Mouse (Mus musculus) activated CD4-positive, CD25-positive, alpha-beta regulatory T cell, adult 4 months (primary cell): ENCODE data around the gene Abcb10. TPM values are rescaled to one million over a fixed set of nuclear protein-coding genes. Genes with fewer than 3 reads are reported as not detected.
"Not testable (repeated sequence)": the region's sequence is repeated elsewhere in the genome, so short reads cannot be mapped to it uniquely, and the experiment has no call there.

Experiments
- ATAC-seq: one replicate; pipeline ENCODE4 v1.8.0; 2017
- polyA plus RNA-seq, 2 experiments: library from polyadenylated mRNA; unstranded; fragments of 100-300 nt; shearing (Covaris generic); gene quantifications; one replicate each; pipeline ENCODE4 v1.2.1; 2017

Abcb10 gene
- polyA plus RNA-seq, 2 experiments from 2014 or later = 0.69 to 2.0 TPM

- ATAC-seq = no peak
Measured at GRCm38 (mm10) chr8:123980239-123980638, 2.7 kb downstream of the Abcb10 start.

DNA sequence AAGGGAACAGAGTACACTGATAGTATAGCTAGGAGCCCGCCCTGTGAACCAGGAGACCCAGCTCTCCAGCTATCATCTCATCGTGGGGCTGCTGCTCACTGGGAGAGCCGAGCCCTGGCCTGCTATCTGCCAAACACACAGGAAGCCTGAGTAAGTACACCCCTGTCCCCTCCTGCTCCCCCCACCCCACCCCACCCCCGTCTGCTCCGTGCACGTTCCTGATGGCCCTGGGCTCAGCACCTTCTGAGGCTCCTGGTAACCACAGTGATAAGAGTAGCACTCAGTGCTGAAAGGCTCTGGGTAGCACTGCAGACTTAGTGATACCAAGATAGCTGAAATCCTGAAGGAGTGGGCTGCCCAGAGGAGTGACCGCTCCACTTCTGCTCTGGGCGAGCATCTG is 4.0 kb downstream of the Abcb10 start:
- ATAC-seq = no peak

DNA sequence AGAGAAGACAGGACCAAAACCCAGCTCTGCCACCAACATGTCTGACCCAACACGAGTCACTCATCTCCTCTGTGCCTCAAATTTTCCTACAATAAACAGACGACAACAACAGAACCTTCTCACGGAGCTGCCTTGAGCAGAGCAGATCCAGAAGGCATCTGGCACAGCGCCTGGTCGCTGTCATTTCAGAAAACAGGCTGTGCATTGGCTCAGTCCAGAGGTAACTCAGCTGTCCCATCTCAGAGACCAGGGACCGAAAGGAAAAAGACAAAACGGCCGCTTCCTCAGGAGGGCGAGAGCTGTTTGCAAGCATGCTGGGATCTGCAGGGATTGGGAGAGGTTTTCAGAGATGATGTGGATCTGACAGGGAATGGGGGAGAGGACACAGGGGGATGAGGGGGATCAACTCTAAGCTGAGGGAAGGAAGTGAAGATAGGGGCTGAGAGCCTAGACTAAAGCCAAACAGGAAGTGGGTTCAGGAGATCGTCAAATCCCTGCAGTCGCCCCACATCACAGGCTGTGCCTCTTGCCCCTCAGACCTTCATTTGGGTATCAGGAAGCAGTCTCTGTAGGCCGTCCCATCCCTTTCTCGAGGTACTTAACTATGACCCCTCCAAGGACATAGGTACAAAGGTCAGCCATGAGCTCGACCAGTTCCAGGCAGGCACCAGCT is 4.6 kb downstream of the Abcb10 start:
- ATAC-seq = no peak

- ATAC-seq = no peak
Measured at GRCm38 (mm10) chr8:123977499-123977898, 5.4 kb downstream of the Abcb10 start.

- no peak for ATAC-seq
Measured at GRCm38 (mm10) chr8:123973495-123973894, 9.4 kb downstream of the Abcb10 start.

GRCm38 (mm10) chr8:123966896-123967295 is 16.0 kb downstream of the Abcb10 start:
- ATAC-seq = no peak

DNA sequence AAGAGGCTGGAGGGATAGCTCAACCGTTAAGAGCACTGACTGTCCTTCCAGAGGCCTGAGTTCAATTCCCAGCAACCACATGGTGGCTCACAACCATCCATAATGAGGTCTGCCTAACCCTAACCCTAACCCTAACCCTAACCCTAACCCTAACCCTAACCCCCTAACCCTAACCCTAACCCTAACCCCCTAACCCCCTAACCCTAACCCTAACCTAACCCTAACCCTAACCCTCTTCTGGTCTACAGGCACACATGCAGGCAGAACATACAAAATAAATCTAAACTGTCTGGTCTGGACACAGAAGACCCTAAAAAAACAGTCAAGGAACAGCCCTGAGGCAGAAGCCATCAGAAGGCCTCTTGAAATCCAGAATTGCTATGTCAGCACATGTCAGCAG is 21.6 kb downstream of the Abcb10 start:
- no peak for ATAC-seq

GRCm38 (mm10) chr8:123960556-123960955 is 22.4 kb downstream of the Abcb10 start:
- not testable (repeated sequence) for ATAC-seq

DNA sequence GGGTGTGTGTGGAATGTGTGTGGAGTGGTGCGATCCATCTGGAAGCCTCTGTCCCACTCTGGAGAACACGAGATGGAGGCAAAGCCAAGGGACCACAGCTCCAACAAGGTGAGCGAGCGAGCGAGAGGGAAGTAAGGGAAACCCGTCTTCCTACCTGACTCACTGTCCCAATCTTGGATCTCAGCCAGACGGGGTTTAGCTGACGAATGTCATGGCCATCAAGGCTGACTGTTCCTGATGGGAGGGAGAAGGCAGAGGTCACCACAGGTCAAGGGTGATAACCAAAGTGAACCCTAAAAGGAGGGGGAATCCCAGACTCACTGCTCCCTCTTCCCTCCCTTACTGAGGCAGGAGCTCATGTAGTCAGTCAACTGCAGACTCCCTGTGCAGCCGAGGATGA is 22.9 kb downstream of the Abcb10 start:
- no peak for ATAC-seq

DNA sequence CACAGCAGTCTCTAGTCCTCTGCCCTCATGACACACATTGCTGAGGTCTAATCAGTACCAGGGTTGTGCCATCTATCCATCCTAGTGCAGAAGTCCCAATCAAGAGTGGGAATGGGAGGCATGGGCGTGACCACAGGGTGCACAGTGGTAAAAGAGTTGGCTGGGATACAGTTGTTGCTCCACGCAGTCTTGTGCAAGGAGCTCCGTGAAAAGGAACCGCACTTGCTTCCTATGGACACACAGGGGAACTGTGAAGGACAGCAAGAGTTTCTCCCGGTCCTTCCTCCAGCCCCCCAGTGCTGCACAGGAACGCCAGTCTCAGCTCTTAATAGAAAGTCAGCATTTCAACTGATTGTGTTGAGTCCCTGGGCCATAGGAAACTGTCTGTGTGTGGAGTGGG is 23.4 kb downstream of the Abcb10 start:
- ATAC-seq = no peak

- ATAC-seq = no peak
Measured at GRCm38 (mm10) chr8:123958130-123958529, 24.8 kb downstream of the Abcb10 start.

DNA sequence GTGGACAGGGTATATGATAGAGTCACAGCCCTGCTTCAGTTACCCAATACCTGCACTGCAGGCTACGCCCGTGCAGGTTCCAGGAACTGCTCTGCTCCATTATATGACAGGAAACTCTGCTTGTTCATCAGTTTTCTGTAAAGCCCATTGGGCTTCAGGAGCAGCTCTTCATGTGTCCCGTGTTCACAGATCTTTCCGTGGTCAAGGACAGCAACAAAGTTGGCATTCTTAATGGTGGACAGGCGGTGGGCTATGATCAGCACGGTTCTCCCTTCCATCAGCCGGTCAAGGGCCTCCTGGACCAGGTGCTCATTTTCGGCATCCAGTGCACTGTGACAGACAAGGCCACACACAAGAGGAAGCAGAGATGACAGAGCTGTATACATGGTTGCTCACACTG is 28.7 kb downstream of the Abcb10 start:
- no peak for ATAC-seq

DNA sequence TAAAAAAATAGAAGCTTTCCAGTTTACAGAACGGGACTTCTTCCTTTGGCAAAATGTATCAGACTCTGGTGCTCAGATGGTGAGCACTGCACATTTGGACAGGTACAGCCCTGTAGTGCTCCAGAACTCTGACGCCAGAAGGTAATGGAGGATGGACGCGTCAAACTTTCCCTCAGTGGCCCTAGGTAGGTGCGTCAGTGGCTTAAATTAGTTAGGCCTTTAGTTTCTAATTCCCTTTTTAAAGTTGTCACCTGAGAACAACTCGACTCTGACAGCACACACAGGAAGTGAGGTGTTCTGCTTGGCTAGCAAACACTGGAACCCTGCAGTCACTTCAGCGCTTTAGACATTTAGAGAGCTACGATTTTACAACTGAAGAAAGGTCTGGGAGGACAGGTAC is 29.2 kb downstream of the Abcb10 start:
- ATAC-seq = no peak

GRCm38 (mm10) chr8:123950077-123950802 is 32.7 kb downstream of the Abcb10 start:
- ATAC-seq = peak; percentile 58

DNA sequence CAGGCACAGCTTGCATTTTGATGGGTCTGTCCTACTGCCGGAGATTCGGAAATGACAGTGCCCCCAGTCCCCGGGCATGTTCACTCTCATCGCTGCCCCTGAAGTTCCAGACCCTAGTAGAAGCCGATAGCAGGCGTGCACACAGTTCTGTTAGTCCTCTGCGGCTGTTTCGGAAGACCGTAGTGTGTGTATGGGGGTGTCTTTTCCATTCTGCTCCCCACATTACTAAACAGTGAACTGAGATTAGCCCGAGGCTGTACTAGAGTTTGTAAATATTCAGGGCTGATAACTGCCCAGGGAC is 33.3 kb downstream of the Abcb10 start:
- ATAC-seq = peak; percentile 14

DNA sequence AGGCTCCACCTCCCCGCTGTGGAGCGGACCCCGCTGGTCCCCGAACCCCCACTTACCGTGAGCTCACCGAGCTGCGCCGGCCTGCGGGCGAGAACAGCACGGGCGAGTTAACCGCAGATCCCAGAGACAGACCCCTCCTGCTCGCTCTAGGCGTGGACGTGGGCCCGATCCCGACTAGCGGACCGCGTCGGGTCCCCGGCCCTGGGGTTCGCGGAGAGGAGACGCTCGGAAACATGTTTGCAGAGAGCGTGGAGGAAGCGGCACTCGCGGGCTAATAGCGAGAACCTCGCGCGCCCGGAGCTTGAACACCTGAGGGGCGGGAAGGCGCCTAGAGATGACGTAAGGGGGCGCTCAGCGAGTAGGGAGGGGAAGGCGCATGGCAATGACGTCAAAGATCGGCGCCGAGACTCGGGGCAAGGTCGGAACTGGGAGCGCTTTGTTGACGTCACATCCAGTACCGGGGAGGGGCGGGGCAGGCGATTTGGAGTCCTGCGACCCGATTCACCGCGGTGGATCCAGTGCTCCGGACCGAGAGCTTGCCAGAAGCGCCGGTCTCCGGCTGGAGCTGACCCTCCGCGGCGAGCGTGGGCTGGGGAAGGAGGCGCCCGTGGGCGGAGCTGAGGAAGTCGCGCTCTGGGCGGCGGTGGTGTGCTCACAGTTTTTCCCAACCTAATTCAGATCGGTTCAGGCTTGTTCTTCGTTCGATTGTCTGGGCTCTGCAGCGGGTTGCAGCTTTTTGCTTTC is 33.8 kb downstream of the Abcb10 start, which contains the start of gene Nup133:
TSS of gene Nup133 (minus strand) at position 324 of the 744 bp plus-strand sequence.
- peak; percentile 85 for ATAC-seq

DNA sequence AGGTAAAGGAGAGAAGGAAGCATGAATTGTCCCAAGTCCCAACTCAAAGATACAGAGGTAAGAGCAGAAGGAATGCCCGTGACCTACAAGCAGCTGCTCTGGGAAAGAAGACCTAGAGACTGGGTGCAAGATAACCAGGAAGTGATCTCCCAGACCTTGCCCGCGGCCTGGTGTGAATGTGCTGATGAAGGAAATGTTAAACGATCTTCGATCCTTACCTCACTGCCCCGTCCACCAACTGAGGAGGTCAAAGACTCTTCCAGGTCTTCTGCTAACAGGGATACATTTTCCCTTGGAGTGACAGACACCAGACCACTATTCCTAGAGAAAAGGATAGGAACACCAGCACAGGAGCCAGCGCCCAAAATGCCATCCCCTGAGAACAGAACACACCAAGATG is 53.9 kb downstream of the Abcb10 start:
- no peak for ATAC-seq

DNA sequence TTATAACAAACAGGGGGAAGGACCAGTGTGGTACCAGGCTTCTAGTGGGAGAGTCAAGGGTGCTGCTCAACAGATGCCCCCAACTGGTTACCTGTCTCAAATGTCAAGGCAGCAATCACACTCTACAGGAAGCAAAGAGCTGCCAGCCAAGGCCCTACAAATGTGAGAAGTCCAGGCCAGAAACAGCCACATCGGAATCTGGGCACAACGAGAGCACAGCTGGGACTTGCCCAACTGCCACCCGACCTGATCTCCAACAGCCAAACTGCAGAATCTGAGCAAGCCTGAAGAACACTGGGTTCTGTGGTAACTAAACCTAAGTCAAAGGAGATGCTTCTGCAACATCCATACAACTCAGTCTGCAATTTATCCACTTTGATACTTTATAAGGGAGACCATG is 57.3 kb downstream of the Abcb10 start:
- no peak for ATAC-seq

GRCm38 (mm10) chr8:123924719-123925118 is 58.2 kb downstream of the Abcb10 start:
- ATAC-seq = peak; percentile 93

DNA sequence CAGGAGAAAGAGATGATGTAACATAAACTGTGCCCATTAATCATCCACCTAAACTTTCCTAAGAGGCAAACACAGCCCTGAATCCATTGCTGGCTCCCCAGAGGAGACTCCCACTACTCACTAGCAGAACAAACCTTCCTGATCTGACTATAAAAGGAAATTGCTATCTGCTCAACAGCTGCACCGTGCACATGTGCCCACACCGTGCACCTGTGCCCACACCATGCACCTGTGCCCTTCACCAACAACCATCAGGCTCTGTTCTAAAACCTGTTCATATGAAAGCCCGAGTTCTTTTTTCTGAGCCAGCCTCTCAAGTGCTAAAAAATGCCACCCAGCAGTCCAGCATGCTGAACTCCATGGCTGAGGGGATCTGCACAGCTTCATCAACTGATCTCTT is 68.3 kb downstream of the Abcb10 start:
- ATAC-seq = no peak

DNA sequence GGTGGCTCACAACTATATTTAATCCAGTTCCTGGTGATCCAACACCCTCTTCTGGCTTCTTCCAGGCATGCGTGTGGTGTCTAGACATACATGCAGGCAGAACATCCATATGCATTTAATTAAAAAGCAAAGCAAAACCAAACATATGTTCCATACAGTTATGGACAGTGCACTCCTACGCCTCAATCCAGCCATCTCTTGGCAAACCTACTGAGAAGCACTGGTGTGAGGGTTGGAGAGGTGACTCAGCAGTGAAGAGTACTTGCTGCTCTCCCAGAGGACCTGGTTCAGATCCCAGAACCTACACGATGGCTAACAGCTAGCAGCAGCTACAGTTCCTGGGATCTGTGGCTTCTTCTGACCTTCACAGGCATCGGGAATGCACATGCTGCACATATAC is 70.7 kb downstream of the Abcb10 start:
- no peak for ATAC-seq

DNA sequence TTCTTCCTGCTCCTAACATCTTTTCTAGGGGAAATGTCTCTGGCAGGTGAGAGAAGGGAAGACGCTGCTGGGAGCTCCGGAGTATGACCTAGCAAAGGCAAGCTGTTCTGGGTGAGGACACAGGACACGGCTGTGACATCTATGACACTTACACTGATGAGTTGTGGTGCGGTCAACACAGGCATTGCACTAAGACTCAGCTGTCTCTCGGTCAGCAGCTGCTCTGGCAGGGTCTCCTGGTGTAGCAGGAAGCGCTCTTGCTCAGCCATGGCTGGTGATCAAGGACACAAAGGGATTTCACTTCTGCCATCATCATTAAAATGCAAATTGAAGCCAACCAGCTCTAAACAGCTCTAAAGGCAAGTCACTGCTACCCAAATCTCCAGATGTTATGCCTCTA is 75.3 kb downstream of the Abcb10 start:
- no peak for ATAC-seq

DNA sequence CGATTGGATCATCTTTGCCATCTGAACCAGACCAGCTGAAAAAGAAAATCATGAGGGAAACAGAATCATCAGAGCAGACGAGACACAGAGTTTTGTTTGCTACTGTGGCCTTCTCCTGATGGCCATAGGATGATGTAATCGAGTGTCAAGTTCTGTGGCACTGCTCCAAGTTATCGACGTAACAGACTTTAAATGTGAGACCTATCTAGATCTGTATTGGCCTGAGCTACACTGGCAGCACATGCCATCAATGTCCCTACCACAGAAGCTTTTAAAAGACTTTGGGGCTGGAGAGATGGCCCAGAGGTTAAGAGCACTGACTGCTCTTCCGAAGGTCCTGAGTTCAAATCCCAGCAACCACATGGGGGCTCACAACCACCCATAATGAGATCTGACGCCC is 80.3 kb downstream of the Abcb10 start:
- no peak for ATAC-seq
